Mouse (Mus musculus): ENCODE measurements around the gene Dph5. TPM values are rescaled to one million over a fixed set of nuclear protein-coding genes. Genes with fewer than 3 reads are reported as not detected.

Dph5 gene
- polyA plus RNA-seq, 1 experiment from 2014 or later = 15.4 TPM

- Histone ChIP-seq H3K27ac (replicated peaks) (no peak overlapping the region), H3K27me3 (no peaks in the 10 kb centered on the region), H3K4me3 (replicated peaks) (no peak overlapping the region), H3K4me2 (no peak overlapping the region), H3K4me1 (replicated peaks) (no peaks in the 10 kb centered on the region), H3K9ac (no peak overlapping the region), H3K9me3 (replicated peaks) (no peaks in the 10 kb centered on the region), H3K36me3 (replicated peaks) (peaks cover 50% of the 10 kb centered on the region)
- WGBS (ENCODE audit: insufficient replicate concordance) = 30% methylated on average over 1 of the region's 1 CpGs
- no peak for ATAC-seq (ENCODE audit: insufficient read depth)
These were observed 91.4 kb downstream of the Dph5 start for GRCm38 (mm10) chr3:115979000-115979399.

GRCm38 (mm10) chr3:115983217-115983616, 95.6 kb downstream of the Dph5 start:
- H3K9me3 ChIP-seq (replicated peaks) = no peaks in the 10 kb centered on the region
- no peak overlapping the region for H3K4me2 ChIP-seq
- no peaks in the 10 kb centered on the region for H3K27me3 ChIP-seq
- WGBS (ENCODE audit: insufficient replicate concordance) = 82% methylated on average over 8 of the region's 8 CpGs
- no peak overlapping the region for H3K4me3 ChIP-seq (replicated peaks)
- no peak overlapping the region for H3K9ac ChIP-seq
- H3K4me1 ChIP-seq (replicated peaks) = no peaks in the 10 kb centered on the region
- peaks cover 35% of the 10 kb centered on the region for H3K36me3 ChIP-seq (replicated peaks)
- no peak for ATAC-seq (ENCODE audit: insufficient read depth)
- no peak overlapping the region for H3K27ac ChIP-seq (replicated peaks)

Small RNAs within 50 kb of the gene (microRNA-seq; reads per million reads assigned to microRNA genes)
- gene Mir669n = not detected

Other genes with a start within 250 kb of the Dph5 start
- 8.8 and 9.2 TPM in 2 replicates for gene S1pr1, start 172.8 kb upstream of the Dph5 start, polyA plus RNA-seq (2015; fragmentation: Nextera tagmentation; extraction: Ambion mirVana)
- gene Slc30a7, start 119.6 kb downstream of the Dph5 start, polyA plus RNA-seq (2015; fragmentation: Nextera tagmentation; extraction: Ambion mirVana) = 11.3 and 11.4 TPM in 2 replicates
- gene Extl2, start 119.6 kb downstream of the Dph5 start, polyA plus RNA-seq (2015; fragmentation: Nextera tagmentation; extraction: Ambion mirVana) = 3.1 and 3.8 TPM in 2 replicates
- gene Vcam1, start 241.9 kb downstream of the Dph5 start, polyA plus RNA-seq (2015; fragmentation: Nextera tagmentation; extraction: Ambion mirVana) = 85.4 and 97.8 TPM in 2 replicates